Mouse (Mus musculus): Measurements from ENCODE around the gene Phf5a. TPM values are rescaled to one million over a fixed set of nuclear protein-coding genes. Genes with fewer than 3 reads are reported as not detected.

Gene Phf5a
- total and polyA plus RNA-seq, 3 experiments, result 37.1 to 59.8 (median 59.6) TPM

DNA sequence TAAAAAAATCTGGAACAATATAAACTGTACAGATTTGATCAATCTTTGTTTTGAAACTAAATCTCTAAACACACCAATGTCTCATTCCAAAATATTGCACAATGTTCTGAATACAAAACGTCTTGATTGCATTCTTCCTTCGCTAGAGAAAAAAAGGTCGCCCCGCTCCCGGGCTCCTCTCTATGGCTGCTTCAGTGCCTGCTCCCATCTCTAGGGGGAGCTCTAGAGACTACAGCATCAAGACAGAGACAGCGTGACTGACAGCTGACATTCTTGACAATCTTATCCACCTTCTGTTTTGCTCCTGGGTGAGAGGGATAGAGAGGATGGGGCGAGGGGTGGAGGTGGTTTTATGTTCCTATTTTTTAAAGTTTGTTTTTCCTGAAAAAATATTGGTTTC lies 23.4 kb downstream of the Phf5a start:
- DNase-seq, result peak; percentile 70

DNA sequence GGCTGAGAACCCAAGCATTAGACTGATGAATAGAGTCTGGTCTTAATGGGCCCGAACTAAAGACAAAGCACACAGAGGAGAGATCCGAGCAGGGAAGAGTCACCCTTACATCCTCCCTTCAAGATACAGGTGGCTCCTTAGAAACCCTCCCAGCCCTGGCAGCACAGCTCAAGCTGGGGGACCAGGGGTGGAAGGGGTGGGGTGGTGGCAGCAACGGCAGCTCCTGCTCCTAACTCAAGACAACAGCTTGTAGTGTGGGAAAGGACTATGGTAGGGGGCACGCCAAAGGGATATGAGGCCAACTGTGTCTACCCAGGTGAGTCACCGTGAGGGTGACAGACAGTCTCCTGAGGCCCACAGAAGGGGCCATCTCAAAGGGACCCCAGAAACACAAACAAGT lies 23.9 kb downstream of the Phf5a start:
- DNase-seq, result no peak

GRCm38 (mm10) chr15:81847161-81847560 lies 24.6 kb downstream of the Phf5a start:
- DNase-seq, result no peak

- no peak for DNase-seq
Observed at GRCm38 (mm10) chr15:81846755-81847154, 25.0 kb downstream of the Phf5a start.

DNA sequence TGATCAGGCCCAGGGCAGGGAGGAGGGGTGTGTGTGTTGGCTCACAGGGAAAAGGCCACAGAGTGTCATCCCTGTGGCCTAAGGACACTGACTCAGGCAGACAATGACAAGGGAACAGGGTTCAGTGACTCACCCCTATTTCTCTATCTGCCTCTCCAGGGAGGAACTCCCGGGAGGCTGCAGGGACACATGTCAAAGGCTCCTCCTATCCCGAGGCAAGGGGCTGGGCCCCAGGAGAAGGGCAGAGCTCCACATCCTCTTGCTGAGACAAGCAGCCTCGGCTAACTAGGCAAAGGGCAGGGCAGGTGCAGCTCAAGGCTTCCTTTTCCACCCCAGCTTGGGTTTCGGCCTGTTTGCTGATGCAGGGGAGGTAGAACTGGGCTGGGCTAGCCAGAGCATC lies 26.0 kb downstream of the Phf5a start:
- DNase-seq, result peak; percentile 95

- peak; percentile 50 for DNase-seq
Observed at GRCm38 (mm10) chr15:81845033-81845625, 26.6 kb downstream of the Phf5a start.

DNA sequence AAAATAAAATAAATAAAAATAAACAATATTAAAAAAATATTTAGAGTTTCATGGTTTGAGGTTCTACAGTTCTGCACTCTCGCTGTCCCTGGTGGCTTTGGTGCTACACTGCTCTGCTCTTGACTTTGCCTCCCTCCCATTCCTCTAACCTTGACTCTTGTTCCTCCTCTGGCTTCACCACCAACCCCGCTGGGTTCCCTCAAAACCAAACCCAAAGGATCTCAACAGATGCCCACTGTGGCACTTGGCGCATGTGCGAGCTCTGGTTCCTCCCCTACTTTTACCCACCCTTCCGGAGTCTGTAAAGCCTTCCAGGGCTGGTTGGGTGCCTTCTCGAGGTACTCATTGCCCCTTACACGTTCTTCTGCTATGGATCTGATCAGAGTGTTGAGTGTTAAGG lies 29.4 kb downstream of the Phf5a start:
- DNase-seq, result no peak

DNA sequence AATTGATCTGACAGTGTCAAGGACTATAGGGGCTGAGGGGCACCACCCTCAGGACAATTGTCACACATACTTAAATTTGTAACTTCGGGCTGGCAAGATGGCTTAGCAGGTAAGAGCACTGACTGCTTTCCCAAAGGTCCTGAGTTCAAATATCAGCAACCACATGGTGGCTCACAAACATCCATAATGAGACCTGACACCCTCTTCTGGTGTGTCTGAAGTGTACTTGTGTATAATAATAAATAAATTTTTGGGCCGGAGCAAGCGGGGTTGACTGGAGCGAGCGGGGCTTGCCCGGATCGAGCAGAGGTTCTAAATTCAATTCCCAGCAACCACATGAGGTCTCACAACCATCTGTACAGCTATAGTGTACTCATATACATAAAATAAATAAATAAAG lies 31.4 kb downstream of the Phf5a start:
- no peak for DNase-seq

DNA sequence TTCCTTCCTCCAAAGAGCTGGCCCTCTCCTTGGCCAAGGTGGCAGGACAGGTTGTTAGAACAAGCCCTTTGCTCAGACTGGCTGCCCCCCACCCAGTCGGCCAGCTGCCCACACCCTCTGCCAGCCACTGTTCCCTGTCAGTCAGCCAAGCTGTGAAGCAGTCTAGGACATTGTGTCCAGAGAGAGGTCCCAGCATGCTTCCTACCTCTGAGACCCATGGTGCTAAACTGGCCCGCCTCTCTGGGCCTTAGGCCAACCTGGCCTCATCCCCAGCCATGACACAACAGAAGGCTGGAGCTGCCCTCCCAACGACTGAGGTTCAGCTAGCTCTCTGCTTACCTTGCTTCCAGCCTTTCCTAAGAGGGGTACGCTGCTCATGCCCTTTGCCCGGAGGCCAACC lies 32.1 kb downstream of the Phf5a start:
- DNase-seq, result peak; percentile 93

DNA sequence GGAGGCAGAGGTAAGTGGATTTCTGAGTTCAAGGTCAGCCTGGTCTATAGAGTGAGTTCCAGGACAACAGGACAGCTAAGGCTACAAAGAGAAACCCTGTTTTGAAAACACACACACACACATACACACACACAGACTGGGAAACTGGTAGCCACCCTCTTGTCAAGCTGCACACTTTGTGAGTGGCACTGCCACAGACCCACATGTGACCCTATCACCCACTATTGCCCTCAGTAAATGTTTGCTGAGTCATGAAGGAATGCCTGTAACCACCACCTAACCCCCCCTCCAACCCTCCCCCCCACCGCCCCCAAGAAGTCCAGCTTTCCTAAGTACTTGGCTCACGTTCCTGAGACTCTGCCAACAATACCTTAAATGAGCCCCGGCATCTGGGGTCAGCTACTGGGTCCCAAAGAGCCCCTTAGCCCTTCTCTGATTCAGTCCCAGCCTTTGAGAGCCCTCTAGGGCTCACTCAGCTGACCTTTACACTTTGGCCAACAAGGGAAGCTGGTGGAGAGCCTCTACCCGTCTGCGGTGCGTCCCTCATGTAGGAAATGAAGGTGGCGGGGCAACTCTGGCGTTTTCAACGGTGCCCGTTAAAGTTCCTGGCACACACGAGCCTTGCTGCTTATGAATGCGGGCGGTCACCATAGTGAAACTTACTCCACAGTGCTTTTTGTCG lies 33.0 kb downstream of the Phf5a start:
- DNase-seq, result no peak

DNA sequence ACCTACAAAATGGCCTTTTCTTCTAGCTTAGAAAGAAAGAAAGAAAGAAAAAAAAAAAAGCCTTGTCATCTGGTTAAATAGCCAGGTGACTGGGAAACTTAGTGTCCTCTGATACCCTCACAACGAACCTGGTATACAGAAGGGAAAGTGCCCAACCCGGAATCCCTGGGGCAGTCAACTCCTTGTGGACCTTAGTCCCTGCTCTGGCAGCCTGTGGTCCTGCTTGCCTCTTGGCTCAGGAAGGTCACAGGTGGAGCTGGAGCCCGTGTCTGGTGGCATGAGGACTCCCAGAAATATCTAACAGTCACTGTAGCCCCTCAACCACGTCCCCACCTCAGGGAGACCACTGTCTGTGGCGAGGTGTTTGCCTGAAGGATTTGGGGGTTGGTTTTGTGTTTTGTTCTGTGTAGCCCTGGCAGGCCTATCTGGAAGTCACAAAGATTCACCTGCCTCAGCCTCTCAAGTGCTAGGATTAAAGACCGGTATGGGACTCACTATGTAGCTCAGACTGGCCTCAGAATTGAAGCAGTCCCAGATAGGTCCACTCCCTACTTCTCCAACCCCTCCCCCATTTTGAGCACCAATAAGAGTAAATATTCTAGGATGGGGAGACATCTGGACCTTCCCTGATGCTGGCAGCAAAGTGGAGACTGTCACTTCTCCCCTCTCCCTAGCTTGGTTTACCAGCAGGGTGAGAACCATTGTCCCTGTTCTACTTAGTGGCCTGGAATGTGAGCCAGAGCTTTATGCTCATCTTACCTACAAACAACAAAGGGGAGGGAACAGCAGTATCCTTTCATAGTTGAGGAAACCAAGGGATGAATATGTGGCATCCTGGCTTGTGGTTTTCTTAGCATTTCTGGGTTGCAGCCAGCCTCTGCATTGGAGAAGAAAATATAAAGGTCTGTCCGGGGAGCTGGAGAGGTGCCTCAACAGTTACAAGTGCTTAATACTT lies 34.5 kb downstream of the Phf5a start:
- no peak for DNase-seq

DNA sequence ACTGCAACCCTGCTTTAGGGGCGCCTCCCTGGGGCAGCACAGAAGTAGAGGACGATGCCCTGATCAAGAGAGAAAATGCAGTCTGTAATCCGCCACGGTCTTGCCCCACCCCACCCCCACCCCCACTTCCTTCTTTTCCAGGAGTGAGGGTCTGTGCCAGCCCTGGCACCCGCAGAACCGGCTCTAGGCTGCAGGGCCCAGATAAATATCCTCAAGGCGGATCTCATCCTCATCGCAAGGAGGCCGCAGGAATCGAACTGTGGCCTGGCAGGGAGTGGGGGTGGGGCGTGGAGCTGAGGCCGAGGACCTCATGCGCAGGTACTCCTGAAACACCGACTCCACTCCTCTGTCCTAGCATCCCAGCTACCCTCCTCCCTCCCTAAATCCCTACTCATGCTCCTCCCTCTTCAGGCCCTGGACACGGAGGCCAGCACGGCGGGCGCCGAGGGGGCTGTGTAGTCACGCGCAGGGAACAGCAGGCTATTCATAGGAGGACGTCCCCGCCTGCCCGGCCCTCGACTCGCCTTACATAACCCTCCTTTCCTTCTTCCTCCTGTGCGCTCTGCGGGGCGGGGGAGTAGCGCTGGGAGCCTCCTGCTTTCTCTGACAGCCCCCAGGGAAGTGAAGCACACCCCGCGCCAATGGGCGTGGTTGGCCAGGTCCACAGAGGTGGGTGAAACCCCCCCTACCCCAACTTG lies 35.4 kb downstream of the Phf5a start:
- DNase-seq, result peak; percentile 86

DNA sequence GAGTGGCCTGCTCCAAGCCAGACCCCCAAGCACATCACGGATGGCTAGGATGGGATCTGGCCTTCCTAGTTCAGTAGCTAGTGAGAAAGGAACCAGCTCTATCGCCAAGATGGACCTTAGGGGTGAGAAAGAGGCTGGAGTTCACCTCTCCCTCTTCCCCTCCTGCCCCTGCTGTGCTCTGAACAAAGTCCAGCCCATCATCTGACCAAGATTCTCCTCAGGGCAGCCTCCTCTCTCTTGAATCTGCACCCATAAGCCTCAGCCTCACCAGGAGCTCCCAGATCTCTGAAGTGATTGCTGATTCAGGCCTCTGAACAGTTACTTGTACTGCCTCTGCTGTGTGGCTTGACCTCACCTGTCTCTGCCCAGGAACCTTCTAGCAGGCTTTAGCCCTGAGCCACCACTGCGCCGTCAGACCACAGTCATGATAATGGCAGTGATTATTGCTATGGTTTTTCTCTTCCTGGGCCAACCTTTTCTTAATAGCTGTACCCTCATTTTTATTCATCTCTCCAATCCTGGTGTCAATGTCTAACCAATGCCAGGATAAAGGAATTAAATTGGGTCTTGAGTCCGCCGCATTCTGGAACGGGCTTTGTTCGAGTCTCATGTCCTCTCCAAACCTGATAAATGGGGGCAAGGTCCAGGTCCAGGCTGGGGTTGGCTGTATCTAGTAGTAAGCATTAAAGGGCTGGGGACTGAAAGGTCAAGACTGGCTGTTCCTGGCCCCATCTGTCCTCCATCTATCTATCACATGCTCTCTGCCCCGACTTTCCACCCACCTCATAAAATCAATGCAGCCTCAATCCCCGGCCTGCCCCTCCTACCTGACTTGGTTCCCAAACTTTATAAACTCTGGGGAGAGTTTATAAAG lies 36.5 kb downstream of the Phf5a start:
- no peak for DNase-seq

DNA sequence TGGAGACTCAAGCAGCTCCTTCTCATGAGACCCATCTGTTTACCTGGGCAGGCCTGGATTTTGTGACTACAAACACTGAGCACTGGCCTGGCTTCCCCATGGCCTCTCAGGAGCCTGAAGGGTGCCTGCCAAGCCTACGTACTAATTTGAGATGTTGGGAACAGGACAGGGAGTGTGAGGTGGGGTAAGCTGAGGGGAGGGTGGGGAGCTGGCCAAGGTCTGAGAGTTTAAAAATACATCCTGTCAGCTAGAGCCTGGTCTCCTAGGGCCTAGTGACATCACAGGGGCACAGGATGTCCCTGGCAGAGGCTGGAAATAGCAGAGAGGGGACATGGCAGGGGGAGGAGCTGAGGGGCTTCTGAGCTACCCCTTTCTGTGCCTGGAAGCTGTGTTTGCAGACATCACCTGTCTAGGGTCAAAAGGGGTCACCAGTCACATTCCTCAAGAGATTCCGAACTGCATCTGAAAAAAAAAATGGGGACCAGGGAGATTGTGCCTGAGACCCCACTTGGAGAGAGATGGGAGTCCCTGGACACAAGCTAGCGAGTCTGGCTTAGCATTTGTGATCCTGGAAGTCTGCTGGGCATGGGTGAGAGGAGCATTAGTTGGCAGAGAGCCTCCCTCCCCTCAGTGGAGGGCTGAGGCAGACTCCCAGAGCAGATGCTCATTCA lies 37.4 kb downstream of the Phf5a start:
- DNase-seq, result no peak

DNA sequence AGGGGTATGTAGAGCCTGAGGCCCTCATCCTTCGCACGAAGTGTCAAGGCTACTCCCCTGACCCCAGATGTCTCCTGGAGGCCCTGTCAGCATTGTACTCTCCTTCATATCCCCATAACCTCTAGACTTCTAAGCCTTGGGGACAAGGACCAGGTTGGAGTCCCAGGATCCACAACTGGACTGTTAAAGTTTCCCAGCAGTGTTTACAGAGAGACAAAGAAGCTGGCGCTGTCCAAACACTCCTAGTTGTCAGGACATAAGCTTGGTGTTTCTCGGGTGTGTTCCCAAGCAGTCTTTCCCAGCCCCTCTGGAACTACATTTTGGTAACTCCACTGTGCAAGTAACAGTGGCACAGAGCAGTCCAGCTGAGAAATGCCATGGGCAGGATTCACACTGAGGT lies 38.2 kb downstream of the Phf5a start:
- DNase-seq, result no peak

- DNase-seq, result no peak
Observed at GRCm38 (mm10) chr15:81832219-81832618, 39.5 kb downstream of the Phf5a start.

DNA sequence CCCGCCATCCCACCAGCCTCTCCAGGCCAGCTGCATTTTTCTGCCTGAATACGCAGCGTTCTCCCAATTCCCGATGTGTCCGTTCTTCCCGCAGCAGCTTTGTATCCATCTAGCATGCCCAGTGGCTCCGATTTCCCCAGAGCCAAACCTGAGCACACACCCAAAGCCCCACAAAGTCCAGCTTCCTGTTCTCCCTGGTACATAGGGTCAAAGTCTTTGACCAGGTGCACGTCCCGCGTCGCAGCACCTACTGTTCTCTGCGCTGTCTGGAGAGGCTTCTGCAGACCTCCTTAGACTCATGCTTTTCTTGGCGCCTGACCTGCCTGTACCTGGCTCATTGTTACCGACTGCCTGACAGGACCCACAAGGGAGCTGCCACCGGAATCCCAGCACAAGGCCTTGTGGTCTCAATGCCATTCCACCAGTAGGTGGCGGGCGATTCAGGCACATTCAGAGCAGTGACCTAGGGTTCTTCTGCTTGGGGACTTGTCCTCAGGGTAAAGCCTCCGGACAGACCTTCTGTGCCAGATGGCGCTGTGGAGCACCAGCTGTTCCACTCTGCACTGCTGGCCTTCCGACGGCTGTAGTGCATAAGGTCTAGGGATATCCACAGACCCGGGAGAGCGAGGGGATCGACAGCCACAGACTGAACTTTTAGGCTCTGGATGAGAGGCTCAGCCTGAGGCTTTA lies 40.4 kb downstream of the Phf5a start:
- peak; percentile 94 for DNase-seq

GRCm38 (mm10) chr15:81830530-81830929 lies 41.2 kb downstream of the Phf5a start:
- DNase-seq, result no peak

DNA sequence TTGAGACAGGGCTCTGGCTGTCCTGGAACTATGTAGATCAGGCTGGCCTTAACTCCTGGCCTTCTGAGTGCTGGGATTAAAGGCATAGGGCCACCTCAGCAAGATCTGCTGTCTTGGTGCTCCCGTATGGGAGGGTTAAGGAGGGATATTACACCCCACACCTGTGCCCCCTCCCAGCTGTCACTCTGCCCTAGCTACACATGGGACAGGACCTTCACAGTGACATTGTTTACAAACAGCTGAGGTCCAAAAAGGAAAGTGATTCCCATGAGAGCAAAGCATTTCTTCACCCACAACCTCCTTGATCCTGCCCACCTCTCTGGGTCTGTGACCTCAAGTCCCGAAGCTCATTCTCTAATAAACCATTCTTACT lies 42.5 kb downstream of the Phf5a start:
- no peak for DNase-seq

All from adrenal gland, adult 2 months (tissue).